ENCODE assay signal across 8 mouse cellular contexts in the genomic region with DNA sequence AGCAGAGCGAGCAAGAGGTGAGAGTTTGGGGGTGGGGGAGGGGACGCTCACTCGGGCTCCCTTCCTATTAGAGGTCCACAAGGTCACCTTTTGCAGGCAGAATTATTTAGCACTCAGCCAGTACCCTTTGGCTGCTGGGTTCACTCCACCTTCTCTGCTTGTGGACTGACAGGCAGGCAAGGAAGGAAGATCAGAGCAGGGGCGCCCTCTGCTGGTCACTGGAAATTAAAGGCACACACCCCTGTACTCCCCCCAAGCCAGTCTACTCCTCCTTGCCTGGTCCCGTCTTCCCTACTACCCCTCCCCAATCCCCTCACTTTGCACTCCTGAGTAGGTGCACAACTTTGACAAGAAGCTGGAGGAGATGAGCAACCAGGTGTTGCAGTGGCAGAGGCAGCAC. TPM values are rescaled to one million over a fixed set of nuclear protein-coding genes. Genes with fewer than 3 reads are reported as not detected.
DNase-seq lines count a peak whose midpoint lies in the region; ATAC-seq and TF ChIP-seq lines count a peak whose summit lies in the region.

No protein-coding gene starts in this region.

- no peak overlapping the region for H3K4me2 ChIP-seq in CH12.LX (ENCODE audit: insufficient read depth, low read depth, poor library complexity, severe bottlenecking)
- H3K4me2 ChIP-seq in heart, embryonic 16.5 days (ENCODE audit: low read depth, low read length): peak overlapping the region; percentile 55
- no peak overlapping the region for H3K4me2 ChIP-seq in liver, embryonic 16.5 days (ENCODE audit: low read depth, low read length)
- peak overlapping the region; percentile 42 for H3K4me2 ChIP-seq in neural tube, embryonic 15.5 days

- dilution Hi-C loops in CH12.LX (cut with MboI; ENCODE audit: extremely low pct_ligation_motif_present, extremely low pct_unique_long_range_greater_than_20kb, low sequenced_read_pairs): no loop called here

- TF ChIP-seq POLR2A in CH12.LX (IDR thresholded peaks at IDR 0.05; ENCODE audit: low read depth, low read length): no peak

- no peaks in the 10 kb centered on the region for H3K79me2 ChIP-seq in CH12.LX (replicated peaks; ENCODE audit: control insufficient read depth, extremely low read depth, insufficient read depth, poor library complexity, severe bottlenecking)

- TF ChIP-seq EP300 in CH12.LX (IDR thresholded peaks at IDR 0.05; ENCODE audit: low read length): no peak

- H3K4me1 ChIP-seq in CH12.LX (ENCODE audit: control insufficient read depth in 1 of 2, insufficient read depth in 2 of 2): 0 out of 4 replicates have a peak, but pooled peaks cover 0 to 3% of the 10 kb centered on the region in 2 experiments
- peaks cover 12% of the 10 kb centered on the region for H3K4me1 ChIP-seq in forebrain, embryonic 10.5 days
- peaks cover 3% of the 10 kb centered on the region for H3K4me1 ChIP-seq in heart, embryonic 16.5 days (ENCODE audit: control insufficient read depth, insufficient read depth, low read length)
- no peaks in the 10 kb centered on the region for H3K4me1 ChIP-seq in liver, embryonic 16.5 days (ENCODE audit: control insufficient read depth, low read depth, low read length)
- peaks cover 8% of the 10 kb centered on the region for H3K4me1 ChIP-seq in neural tube, embryonic 15.5 days

- peak; percentile 75 for TF ChIP-seq RAD21 in CH12.LX (IDR thresholded peaks at IDR 0.05; ENCODE audit: low read depth, low read length)

- H3K9ac ChIP-seq in CH12.LX (ENCODE audit: insufficient read depth, low read depth): no peak overlapping the region
- peak overlapping the region; percentile 10; the same call in 1 of the 2 replicates for H3K9ac ChIP-seq in heart, embryonic 16.5 days (ENCODE audit: low read length)
- no peak overlapping the region for H3K9ac ChIP-seq in liver, embryonic 16.5 days (ENCODE audit: low read depth, low read length)
- H3K9ac ChIP-seq in neural tube, embryonic 15.5 days (replicated peaks): no peak overlapping the region; the same call in 1 of the 2 replicates

- ATAC-seq in heart, embryonic 16.5 days (replicated peaks; ENCODE audit: extremely low read depth, insufficient read depth, low FRiP score): peak; percentile 74
- peak; percentile 58; the same call in 1 of the 2 replicates for ATAC-seq in liver, embryonic 16.5 days (ENCODE audit: low read depth)
- ATAC-seq in neural tube, embryonic 15.5 days (ENCODE audit: low FRiP score): peak; percentile 83

- in situ Hi-C loops in CH12.LX (cut with MboI; ENCODE audit: low pct_ligation_motif_present, low pct_unique_long_range_greater_than_20kb, low sequenced_read_pairs): no loop called here

- no peaks in the 10 kb centered on the region for H3K27me3 ChIP-seq in CH12.LX (replicated peaks)
- H3K27me3 ChIP-seq in forebrain, embryonic 10.5 days (ENCODE audit: poor library complexity, severe bottlenecking): no peaks in the 10 kb centered on the region
- no peaks in the 10 kb centered on the region for H3K27me3 ChIP-seq in heart, embryonic 16.5 days (ENCODE audit: control insufficient read depth, insufficient read depth, low read length)
- no peaks in the 10 kb centered on the region for H3K27me3 ChIP-seq in liver, embryonic 16.5 days (ENCODE audit: control insufficient read depth, insufficient read depth, low read depth, low read length)
- H3K27me3 ChIP-seq in neural tube, embryonic 15.5 days (replicated peaks): no peaks in the 10 kb centered on the region

- no peaks in the 10 kb centered on the region for H3K9me3 ChIP-seq in CH12.LX (replicated peaks; ENCODE audit: low read length)
- no peaks in the 10 kb centered on the region for H3K9me3 ChIP-seq in forebrain, embryonic 10.5 days
- no peaks in the 10 kb centered on the region for H3K9me3 ChIP-seq in heart, embryonic 16.5 days (replicated peaks; ENCODE audit: control insufficient read depth, low read length)
- no peaks in the 10 kb centered on the region for H3K9me3 ChIP-seq in liver, embryonic 16.5 days (replicated peaks; ENCODE audit: control insufficient read depth, low read length)
- H3K9me3 ChIP-seq in neural tube, embryonic 15.5 days (replicated peaks): no peaks in the 10 kb centered on the region

- TF ChIP-seq CTCF in CH12.LX (conservative IDR thresholded peaks at IDR 0.05 in 1 of 2, IDR thresholded peaks at IDR 0.05 in 1 of 2; ENCODE audit: low read depth in 2 of 2, low read length in 2 of 2): peak; percentile 72 to 77

- H3K4me3 ChIP-seq in CH12.LX (replicated peaks in 1 of 3; ENCODE audit: low read depth in 2 of 3, low read length in 2 of 3, poor library complexity in 1 of 3): no peak overlapping the region
- H3K4me3 ChIP-seq in forebrain, embryonic 10.5 days: peak overlapping the region; percentile 25; the same call in 1 of the 2 replicates
- H3K4me3 ChIP-seq in heart, embryonic 16.5 days (ENCODE audit: low read length): peak overlapping the region; percentile 26
- H3K4me3 ChIP-seq in liver, embryonic 16.5 days (ENCODE audit: low read depth, low read length): no peak overlapping the region
- no peak overlapping the region for H3K4me3 ChIP-seq in neural tube, embryonic 15.5 days (replicated peaks)

- WGBS in forebrain, embryonic 10.5 days: 3% methylated on average over 5 of the region's 5 CpGs
- 4% methylated on average over 5 of the region's 5 CpGs for WGBS in heart, embryonic 16.5 days
- 9% methylated on average over 5 of the region's 5 CpGs for WGBS in liver, embryonic 16.5 days (ENCODE audit: insufficient replicate concordance)
- WGBS in neural tube, embryonic 15.5 days: 7% methylated on average over 5 of the region's 5 CpGs

- DNase-seq in CH12.LX (ENCODE audit: extremely low read depth): peak; percentile 81
- DNase-seq in c-Kit-negative CD71-positive TER-119-positive erythroid progenitor cells, embryonic 14.5 days (ENCODE audit: low read depth, low spot score): peak; percentile 35
- DNase-seq in forebrain, embryonic 10.5 days (ENCODE audit: extremely low spot score, low spot score): peak; percentile 85
- DNase-seq in kidney, postnatal 4 days: peak; percentile 90 to 91
- DNase-seq in testis, postnatal 14 days (ENCODE audit: low spot score): peak; percentile 67

- H3K36me3 ChIP-seq in CH12.LX (replicated peaks in 1 of 2; ENCODE audit: control insufficient read depth in 1 of 2, insufficient read depth in 1 of 2, low read length in 1 of 2): no peaks in the 10 kb centered on the region
- H3K36me3 ChIP-seq in forebrain, embryonic 10.5 days (replicated peaks): no peaks in the 10 kb centered on the region
- no peaks in the 10 kb centered on the region for H3K36me3 ChIP-seq in heart, embryonic 16.5 days (ENCODE audit: control insufficient read depth, insufficient read depth)
- no peaks in the 10 kb centered on the region for H3K36me3 ChIP-seq in liver, embryonic 16.5 days (ENCODE audit: control insufficient read depth, insufficient read depth)
- H3K36me3 ChIP-seq in neural tube, embryonic 15.5 days: no peaks in the 10 kb centered on the region

- H3K27ac ChIP-seq in CH12.LX (ENCODE audit: insufficient read depth, low read depth): no peak overlapping the region
- peak overlapping the region; percentile 20; the same call in 1 of the 2 replicates for H3K27ac ChIP-seq in forebrain, embryonic 10.5 days
- H3K27ac ChIP-seq in heart, embryonic 16.5 days (ENCODE audit: low read length): no peak overlapping the region
- no peak overlapping the region for H3K27ac ChIP-seq in liver, embryonic 16.5 days (ENCODE audit: low read length)
- H3K27ac ChIP-seq in neural tube, embryonic 15.5 days (replicated peaks): peak overlapping the region; percentile 54

TF ChIP-seq in CH12.LX, 34 proteins besides CTCF, POLR2A, EP300 and RAD21:
- TF ChIP-seq ETS1 (conservative IDR thresholded peaks at IDR 0.05; ENCODE audit: low read depth, low read length) (no peak), SMC3 (IDR thresholded peaks at IDR 0.05; ENCODE audit: low read depth, low read length) (peak; percentile 69)

RNA-seq across cellular contexts. Expression of a gene that starts 29.0 kb away (rescaled TPM):
- total RNA-seq in CH12.LX (2012; rRNA removed) (41.7 and 49.1 TPM in 2 replicates), CH12.LX (2014; rRNA removed) (19.7 and 20.8 TPM in 2 replicates)
- polyA plus RNA-seq in CH12.LX (2012; ENCODE audit: insufficient read length, low read depth): 51.0 and 56.0 TPM in 2 replicates
- polyA plus RNA-seq in forebrain, embryonic 10.5 days (2016; fragmentation: Nextera tagmentation; extraction: Ambion mirVana): 37.2 and 38.9 TPM in 2 replicates
- 13.9 and 14.5 TPM in 2 replicates for polyA plus RNA-seq in heart, embryonic 16.5 days (2015; fragmentation: Nextera tagmentation; extraction: Ambion mirVana)
- polyA plus RNA-seq in liver, embryonic 16.5 days (2015; fragmentation: Nextera tagmentation; extraction: Ambion mirVana): 10.4 and 10.5 TPM in 2 replicates
- polyA plus RNA-seq in neural tube, embryonic 15.5 days (2015; fragmentation: Nextera tagmentation; extraction: Ambion mirVana): 13.8 and 17.2 TPM in 2 replicates

RNA-seq across cellular contexts. Expression of a gene that starts 29.0 kb away (rescaled TPM):
- total RNA-seq in CH12.LX (2012; rRNA removed) (13.4 and 13.5 TPM in 2 replicates), CH12.LX (2014; rRNA removed) (17.0 and 17.8 TPM in 2 replicates)
- 12.4 and 13.6 TPM in 2 replicates for polyA plus RNA-seq in CH12.LX (2012; ENCODE audit: insufficient read length, low read depth)
- 25.7 and 27.4 TPM in 2 replicates for polyA plus RNA-seq in forebrain, embryonic 10.5 days (2016; fragmentation: Nextera tagmentation; extraction: Ambion mirVana)
- polyA plus RNA-seq in heart, embryonic 16.5 days (2015; fragmentation: Nextera tagmentation; extraction: Ambion mirVana): 17.4 and 19.0 TPM in 2 replicates
- polyA plus RNA-seq in liver, embryonic 16.5 days (2015; fragmentation: Nextera tagmentation; extraction: Ambion mirVana): 10.3 TPM in 2 replicates
- 28.7 and 29.6 TPM in 2 replicates for polyA plus RNA-seq in neural tube, embryonic 15.5 days (2015; fragmentation: Nextera tagmentation; extraction: Ambion mirVana)

RNA-seq across cellular contexts. Expression of a gene that starts 42.3 kb away (rescaled TPM):
- total RNA-seq in CH12.LX (2012; rRNA removed): not detected in 2 replicates
- total RNA-seq in CH12.LX (2014; rRNA removed): not detected in 2 replicates
- not detected in 2 replicates for polyA plus RNA-seq in CH12.LX (2012; ENCODE audit: insufficient read length, low read depth)
- 0.93 and 1.0 TPM in 2 replicates for polyA plus RNA-seq in forebrain, embryonic 10.5 days (2016; fragmentation: Nextera tagmentation; extraction: Ambion mirVana)
- 4.8 and 8.1 TPM in 2 replicates for polyA plus RNA-seq in heart, embryonic 16.5 days (2015; fragmentation: Nextera tagmentation; extraction: Ambion mirVana)
- 199 and 246 TPM in 2 replicates for polyA plus RNA-seq in liver, embryonic 16.5 days (2015; fragmentation: Nextera tagmentation; extraction: Ambion mirVana)
- 0.51 and 1.7 TPM in 2 replicates for polyA plus RNA-seq in neural tube, embryonic 15.5 days (2015; fragmentation: Nextera tagmentation; extraction: Ambion mirVana)

RNA-seq across cellular contexts. Expression of a gene that starts 42.9 kb away (rescaled TPM):
- total RNA-seq in CH12.LX (2012; rRNA removed): 0.04 TPM in 1 of 2 replicates, not detected in the other
- 0.07 TPM in 1 of 2 replicates, not detected in the other for total RNA-seq in CH12.LX (2014; rRNA removed)
- 0.07 and 0.11 TPM in 2 replicates for polyA plus RNA-seq in CH12.LX (2012; ENCODE audit: insufficient read length, low read depth)
- 0.09 TPM in 2 replicates for polyA plus RNA-seq in forebrain, embryonic 10.5 days (2016; fragmentation: Nextera tagmentation; extraction: Ambion mirVana)
- 0.05 and 0.11 TPM in 2 replicates for polyA plus RNA-seq in heart, embryonic 16.5 days (2015; fragmentation: Nextera tagmentation; extraction: Ambion mirVana)
- polyA plus RNA-seq in liver, embryonic 16.5 days (2015; fragmentation: Nextera tagmentation; extraction: Ambion mirVana): not detected in 2 replicates
- polyA plus RNA-seq in neural tube, embryonic 15.5 days (2015; fragmentation: Nextera tagmentation; extraction: Ambion mirVana): 1.0 and 1.5 TPM in 2 replicates

Comparison
In these comparisons a context has a peak if more than half of its experiments do, and no peak if none do; other contexts are left out.
1. DNase-seq: peak in every context shown above with its lines; median percentile 90 in kidney, postnatal 4 days; 85 in forebrain, embryonic 10.5 days; 81 in CH12.LX; 67 in testis, postnatal 14 days; 35 in c-Kit-negative CD71-positive TER-119-positive erythroid progenitor cells, embryonic 14.5 days.
2. H3K27ac ChIP-seq: peak in forebrain, embryonic 10.5 days (single experiment) and neural tube, embryonic 15.5 days (single experiment); none in CH12.LX (single experiment), heart, embryonic 16.5 days (single experiment) and liver, embryonic 16.5 days (single experiment).
3. H3K4me2 ChIP-seq: peak in heart, embryonic 16.5 days (single experiment) and neural tube, embryonic 15.5 days (single experiment); none in CH12.LX (single experiment) and liver, embryonic 16.5 days (single experiment).
4. H3K4me3 ChIP-seq: peak in forebrain, embryonic 10.5 days (single experiment) and heart, embryonic 16.5 days (single experiment); none in CH12.LX (0 of 3), liver, embryonic 16.5 days (single experiment) and neural tube, embryonic 15.5 days (single experiment).
5. RNA of a gene that starts 42.3 kb away (polyA plus RNA-seq): 199 to 246 TPM in liver, embryonic 16.5 days; 4.8 to 8.1 TPM in heart, embryonic 16.5 days, 0.93 to 1.0 TPM in forebrain, embryonic 10.5 days, 0.51 to 1.7 TPM in neural tube, embryonic 15.5 days and not detected in CH12.LX; every median in the first group is over 10 times any median in the second.
6. Peak in every context shown above with its lines, with median percentiles within 50 percentile points of each other: ATAC-seq.